Mouse (Mus musculus) urinary bladder, adult 2 months (tissue): Measurements from ENCODE around the gene G3bp1. TPM values are rescaled to one million over a fixed set of nuclear protein-coding genes. Genes with fewer than 3 reads are reported as not detected.

ENCODE experiments used
- DNase-seq: peaks from one replicate; pipeline ENCODE4 v3.0.0; 2022; ENCODE audit warnings: low spot score
- polyA plus RNA-seq: library from polyadenylated mRNA; depleted of rRNA; stranded (reverse); fragments of >200 nt; gene quantifications from 2 replicates; pipeline ENCODE4 v1.2.3, GENCODE M21; 2012; rRNA removed

G3bp1 gene
- polyA plus RNA-seq, 1 experiment: 41.8 TPM

DNA sequence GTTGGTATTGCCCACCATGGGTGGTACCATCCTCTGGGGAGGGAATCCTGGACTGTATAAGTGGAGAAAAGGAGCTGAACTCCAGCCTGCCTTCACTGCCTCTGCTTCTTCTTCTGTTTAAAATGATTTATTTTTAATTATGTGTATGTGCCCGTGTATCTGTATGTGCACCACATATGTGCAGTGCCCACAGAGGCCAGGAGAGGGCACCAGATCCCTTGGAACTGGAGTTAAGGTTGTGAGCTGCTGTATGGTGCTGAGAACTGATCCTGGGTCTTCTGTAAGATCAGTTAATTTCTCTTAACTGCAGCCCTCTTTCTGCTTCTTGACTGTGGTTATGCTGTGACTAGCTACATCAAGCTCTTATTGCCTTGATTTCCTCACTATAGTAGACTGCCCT is 76.2 kb downstream of the G3bp1 start:
- DNase-seq: no peak

Other genes with a start within 250 kb of the G3bp1 start
- 8.9 and 12.9 TPM in 2 replicates for gene Fat2, start 133.1 kb upstream of the G3bp1 start, polyA plus RNA-seq
- gene Sparc, start 46.5 kb upstream of the G3bp1 start, polyA plus RNA-seq: 3,106 and 3,504 TPM in 2 replicates
- 382 and 536 TPM in 2 replicates for gene Atox1, start 8.4 kb upstream of the G3bp1 start, polyA plus RNA-seq
- gene Glra1, start 138.5 kb downstream of the G3bp1 start, polyA plus RNA-seq: not detected in 2 replicates